In the genomic region with DNA sequence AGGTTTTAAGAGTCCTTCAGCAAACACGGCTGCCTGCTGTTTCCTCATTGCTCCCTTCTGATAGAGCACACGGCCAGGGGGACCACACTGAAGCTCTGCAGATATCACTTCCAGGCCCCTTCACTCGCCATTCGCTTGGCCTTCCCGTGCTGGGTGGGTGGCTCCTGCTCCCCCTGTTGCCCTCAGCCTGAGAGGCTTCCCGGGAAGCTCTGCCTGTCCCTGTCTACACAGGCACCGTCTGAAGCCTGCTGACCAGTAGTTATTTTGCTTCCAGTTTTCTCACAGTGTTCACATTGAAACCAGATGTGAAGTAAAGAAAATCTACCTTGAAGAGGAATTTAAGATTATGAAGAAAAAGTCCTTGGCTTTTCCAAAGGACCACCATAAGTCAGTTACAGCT, we compare ENCODE assay signal across 38 mouse cellular contexts. TPM values are rescaled to one million over a fixed set of nuclear protein-coding genes. Genes with fewer than 3 reads are reported as not detected.
"Had no signal": no experiment of that assay in that cellular context is flagged by ENCODE, and none has a peak within 500 bp of the region (broad histone marks: within the 10 kb centered on the region; RNA-seq: fewer than 3 reads in every experiment).

No protein-coding gene starts in this region.

- H3K27ac ChIP-seq: left cerebral cortex, adult 2 months; limb, embryonic 10.5 days; limb, embryonic 12.5 days; limb, embryonic 13.5 days; limb, embryonic 15.5 days; liver, embryonic 12.5 days; liver, embryonic 13.5 days; liver, embryonic 14.5 days; liver, embryonic 15.5 days; lung, embryonic 15.5 days; macrophage; midbrain, embryonic 10.5 days; midbrain, embryonic 12.5 days; midbrain, embryonic 13.5 days; neural tube, embryonic 12.5 days had no signal

- H3K4me3 ChIP-seq: left cerebral cortex, adult 2 months; limb, embryonic 10.5 days; limb, embryonic 12.5 days; limb, embryonic 13.5 days; limb, embryonic 15.5 days; liver, embryonic 12.5 days; liver, embryonic 13.5 days; liver, embryonic 15.5 days; lung, embryonic 15.5 days; megakaryocyte, embryonic 14.5 days; midbrain, embryonic 10.5 days; midbrain, embryonic 12.5 days; midbrain, embryonic 13.5 days; myocyte; neural tube, embryonic 12.5 days had no signal

- H3K9ac ChIP-seq: limb, embryonic 12.5 days; limb, embryonic 13.5 days; limb, embryonic 15.5 days; liver, embryonic 12.5 days; liver, embryonic 13.5 days; liver, embryonic 14.5 days; liver, embryonic 15.5 days; liver, postnatal 0 days; lung, embryonic 14.5 days; lung, embryonic 15.5 days; midbrain, embryonic 12.5 days; midbrain, embryonic 13.5 days; neural tube, embryonic 12.5 days had no signal

- ATAC-seq: liver, embryonic 12.5 days; liver, postnatal 0 days; midbrain, embryonic 13.5 days; midbrain, embryonic 16.5 days had no signal

- DNase-seq: left cerebral cortex, postnatal 4 days; liver; liver, embryonic 13.5 days; liver, postnatal 0 days; lung, adult 18-20 months; lung, adult 2 months; lung, embryonic 14.5 days; lung, postnatal 10 days; lung, postnatal 14 days; lung, postnatal 4 days; midbrain, embryonic 14.5 days had no signal

- H3K4me2 ChIP-seq: limb, embryonic 12.5 days; limb, embryonic 13.5 days; limb, embryonic 15.5 days; liver, embryonic 11.5 days; liver, embryonic 12.5 days; liver, embryonic 13.5 days; liver, embryonic 15.5 days; lung, embryonic 14.5 days; lung, embryonic 15.5 days; midbrain, embryonic 12.5 days; midbrain, embryonic 13.5 days; neural tube, embryonic 12.5 days had no signal

- H3K4me1 ChIP-seq: limb, embryonic 10.5 days; limb, embryonic 12.5 days; limb, embryonic 13.5 days; limb, embryonic 15.5 days; lung, embryonic 15.5 days; megakaryocyte, embryonic 14.5 days; midbrain, embryonic 10.5 days; midbrain, embryonic 12.5 days; midbrain, embryonic 13.5 days; neural tube, embryonic 12.5 days had no signal

- H3K27me3 ChIP-seq: limb, embryonic 12.5 days; limb, embryonic 13.5 days; limb, embryonic 15.5 days; liver, embryonic 12.5 days; liver, embryonic 13.5 days; liver, embryonic 15.5 days; lung, embryonic 15.5 days; megakaryocyte, embryonic 14.5 days; midbrain, embryonic 12.5 days; midbrain, embryonic 13.5 days; neural tube, embryonic 12.5 days had no signal

- H3K9me3 ChIP-seq: limb, embryonic 10.5 days; limb, embryonic 12.5 days; limb, embryonic 13.5 days; limb, embryonic 15.5 days; liver, embryonic 12.5 days; liver, embryonic 13.5 days; liver, embryonic 15.5 days; lung, embryonic 15.5 days; megakaryocyte, embryonic 14.5 days; midbrain, embryonic 10.5 days; midbrain, embryonic 12.5 days; midbrain, embryonic 13.5 days; neural tube, embryonic 12.5 days had no signal

RNA-seq across cellular contexts. Expression of a gene that starts 34.3 kb away (rescaled TPM):
- total RNA-seq: left cerebral cortex, adult 18-20 months; left cerebral cortex, adult 2 months; left cerebral cortex, adult 8-10 months; left cerebral cortex, postnatal 14 days; liver, adult 2 months; megakaryocyte progenitor cell, adult 5-6 weeks; megakaryocyte, adult 5-6 weeks; megakaryocyte-erythroid progenitor cell, adult 5-6 weeks; monocyte, adult 5-6 weeks had no signal
- polyA plus RNA-seq: limb, embryonic 11.5 days; limb, embryonic 12.5 days; limb, embryonic 13.5 days; liver, adult 2 months; liver, embryonic 11.5 days; liver, embryonic 12.5 days; liver, embryonic 13.5 days; liver, embryonic 14.5 days; liver, embryonic 15.5 days; liver, postnatal 0 days; macrophage had no signal

RNA-seq across cellular contexts. Expression of a gene that starts 56.1 kb away (rescaled TPM):
- total RNA-seq: liver, adult 2 months; megakaryocyte progenitor cell, adult 5-6 weeks; monocyte, adult 5-6 weeks had no signal
- polyA plus RNA-seq: liver, adult 2 months; macrophage had no signal
